Mouse (Mus musculus) kidney, embryonic 15.5 days (tissue): ENCODE data around the gene Hsd17b2. TPM values are rescaled to one million over a fixed set of nuclear protein-coding genes. Genes with fewer than 3 reads are reported as not detected.
A peak's percentile ranks its signal among the peaks of the same experiment; 100 is the strongest.

Source experiments
- ATAC-seq: fragments of 200-750 bp; cut with Nextera tagmentation; replicated peaks from 2 replicates; pipeline ENCODE4 v1.8.0; 2017; ENCODE audit warnings: moderate TSS enrichment; ENCODE audit not compliant: low FRiP score
- H3K27ac ChIP-seq: fragments of 300-500 bp; sonication (generic); 2 replicates; pipeline ENCODE4 v1.5.1; 2015; ENCODE audit warnings: mild to moderate bottlenecking, inconsistent platforms
- H3K27me3 ChIP-seq: fragments of 300-500 bp; sonication (generic); 2 replicates; pipeline ENCODE4 v1.6.1; 2015; ENCODE audit warnings: inconsistent platforms
- H3K36me3 ChIP-seq: fragments of 300-500 bp; sonication (generic); 2 replicates; pipeline ENCODE4 v1.6.1; 2015; ENCODE audit warnings: inconsistent platforms
- H3K4me1 ChIP-seq: fragments of 300-500 bp; sonication (generic); 2 replicates; pipeline ENCODE4 v1.6.1; 2015; ENCODE audit warnings: inconsistent platforms
- H3K4me2 ChIP-seq: fragments of 300-500 bp; sonication (generic); 2 replicates; pipeline ENCODE4 v1.6.1; 2015; ENCODE audit warnings: moderate library complexity, mild to moderate bottlenecking, inconsistent platforms
- H3K4me3 ChIP-seq: fragments of 300-500 bp; sonication (generic); replicated peaks from 2 replicates; pipeline ENCODE4 v1.5.1; 2015; ENCODE audit warnings: mild to moderate bottlenecking, inconsistent platforms
- H3K9ac ChIP-seq: fragments of 300-500 bp; sonication (generic); 2 replicates; pipeline ENCODE4 v1.6.1; 2015; ENCODE audit warnings: mild to moderate bottlenecking, inconsistent platforms
- H3K9me3 ChIP-seq: fragments of 300-500 bp; sonication (generic); replicated peaks from 2 replicates; pipeline ENCODE4 v1.6.1; 2016; ENCODE audit warnings: inconsistent platforms
- WGBS: fragments of 180-500 bp; shearing (Covaris S2); methylation state at CpG from one replicate; pipeline ENCODE4 v1.1.7; 2015; ENCODE audit warnings: mixed read lengths; 5-methylcytosine and 5-hydroxymethylcytosine counted together
- polyA plus RNA-seq: library from polyadenylated mRNA; unstranded; fragments of >200 nt; fragmentation: Nextera tagmentation; extraction: Ambion mirVana; gene quantifications from 2 replicates; pipeline ENCODE4 v1.2.1, GENCODE M21; 2015

Hsd17b2 gene
- polyA plus RNA-seq, result 2.2 and 2.6 TPM in 2 replicates

DNA sequence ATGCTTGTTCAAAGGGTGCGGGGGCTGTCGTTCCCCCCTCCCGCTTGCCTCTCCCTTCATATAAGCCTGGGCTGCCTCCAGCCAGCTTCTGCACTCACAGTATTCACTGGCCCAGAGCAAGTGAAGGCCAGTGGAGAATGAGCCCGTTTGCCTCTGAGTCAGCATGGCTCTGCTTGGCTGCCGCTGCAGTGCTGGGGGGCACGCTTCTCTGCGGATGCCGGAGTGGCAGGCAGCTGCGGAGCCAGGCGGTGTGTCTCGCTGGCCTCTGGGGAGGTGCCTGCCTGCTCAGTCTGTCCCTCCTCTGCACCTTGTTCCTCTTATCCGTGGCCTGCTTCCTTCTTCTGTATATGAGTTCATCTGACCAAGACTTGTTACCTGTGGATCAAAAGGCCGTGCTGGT, at the start of gene Hsd17b2:
Gene Hsd17b2 (plus strand): TSS at position 46 of the 400 bp plus-strand sequence.
- Histone ChIP-seq H3K36me3 (no peaks in the 10 kb centered on the region), H3K27ac (no peak within 1 kb of the TSS), H3K27me3 (no peaks in the 10 kb centered on the region), H3K4me2 (no peak within 1 kb of the TSS), H3K9ac (no peak within 1 kb of the TSS), H3K4me3 (no peak within 1 kb of the TSS), H3K4me1 (peaks cover 6% of the 10 kb centered on the region), H3K9me3 (no peaks in the 10 kb centered on the region)
- ATAC-seq, result peak; percentile 65
- 46% methylated on average over 13 of the region's 13 CpGs for WGBS

- WGBS, result 97% methylated on average over 1 of the region's 1 CpGs
- H3K27me3 ChIP-seq, result no peaks in the 10 kb centered on the region
- no peak overlapping the region for H3K4me2 ChIP-seq
- H3K4me1 ChIP-seq, result no peaks in the 10 kb centered on the region
- no peak overlapping the region for H3K9ac ChIP-seq
- H3K9me3 ChIP-seq, result no peaks in the 10 kb centered on the region; the same call in 1 of the 2 replicates
- ATAC-seq, result no peak
- no peaks in the 10 kb centered on the region for H3K36me3 ChIP-seq
- no peak overlapping the region for H3K4me3 ChIP-seq
- H3K27ac ChIP-seq, result no peak overlapping the region
These were observed 49.4 kb upstream of the Hsd17b2 start for GRCm38 (mm10) chr8:117652318-117652717.

DNA sequence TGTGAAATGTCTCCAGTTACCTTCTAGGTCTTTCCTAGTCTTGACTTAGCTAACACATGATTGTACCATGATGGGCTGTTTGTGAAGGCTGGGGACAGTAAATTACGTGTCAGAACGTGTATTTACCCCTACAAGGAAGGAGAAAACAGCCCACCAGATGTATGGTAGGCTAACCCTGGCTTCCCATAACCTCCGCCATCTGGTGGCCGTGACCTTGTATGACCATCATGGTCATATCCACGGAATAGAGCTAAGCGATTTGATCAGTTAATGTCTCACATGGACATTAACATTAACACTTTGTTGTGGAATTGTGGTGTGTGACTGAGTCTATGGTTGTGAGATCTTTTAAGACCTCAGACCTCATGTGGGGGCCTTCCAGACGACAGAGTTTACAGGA, 42.7 kb upstream of the Hsd17b2 start:
- ATAC-seq, result 0 out of 2 replicates have a peak, but pooled peaks have one; percentile 22
- H3K4me3 ChIP-seq, result no peak overlapping the region

GRCm38 (mm10) chr8:117660358-117661031, 41.2 kb upstream of the Hsd17b2 start:
- Histone ChIP-seq H3K27me3 (no peaks in the 10 kb centered on the region), H3K4me1 (peaks cover 8% of the 10 kb centered on the region), H3K4me3 (no peak overlapping the region), H3K9ac (no peak overlapping the region), H3K4me2 (0 out of 2 replicates have a peak overlapping the region, but pooled peaks have one; percentile 29), H3K27ac (no peak overlapping the region), H3K36me3 (no peaks in the 10 kb centered on the region), H3K9me3 (no peaks in the 10 kb centered on the region)
- 24% methylated on average over 11 of the region's 11 CpGs for WGBS
- ATAC-seq, result 0 out of 2 replicates have a peak, but pooled peaks have one; percentile 25

More for the DNA sequence above, 42.7 kb upstream of the Hsd17b2 start:
- 69% methylated on average over 7 of the region's 7 CpGs for WGBS
- H3K4me2 ChIP-seq, result no peak overlapping the region
- no peak overlapping the region for H3K9ac ChIP-seq
- no peak overlapping the region for H3K27ac ChIP-seq
- H3K36me3 ChIP-seq, result no peaks in the 10 kb centered on the region
- H3K4me1 ChIP-seq, result peaks cover 8% of the 10 kb centered on the region
- no peaks in the 10 kb centered on the region for H3K9me3 ChIP-seq
- no peaks in the 10 kb centered on the region for H3K27me3 ChIP-seq

DNA sequence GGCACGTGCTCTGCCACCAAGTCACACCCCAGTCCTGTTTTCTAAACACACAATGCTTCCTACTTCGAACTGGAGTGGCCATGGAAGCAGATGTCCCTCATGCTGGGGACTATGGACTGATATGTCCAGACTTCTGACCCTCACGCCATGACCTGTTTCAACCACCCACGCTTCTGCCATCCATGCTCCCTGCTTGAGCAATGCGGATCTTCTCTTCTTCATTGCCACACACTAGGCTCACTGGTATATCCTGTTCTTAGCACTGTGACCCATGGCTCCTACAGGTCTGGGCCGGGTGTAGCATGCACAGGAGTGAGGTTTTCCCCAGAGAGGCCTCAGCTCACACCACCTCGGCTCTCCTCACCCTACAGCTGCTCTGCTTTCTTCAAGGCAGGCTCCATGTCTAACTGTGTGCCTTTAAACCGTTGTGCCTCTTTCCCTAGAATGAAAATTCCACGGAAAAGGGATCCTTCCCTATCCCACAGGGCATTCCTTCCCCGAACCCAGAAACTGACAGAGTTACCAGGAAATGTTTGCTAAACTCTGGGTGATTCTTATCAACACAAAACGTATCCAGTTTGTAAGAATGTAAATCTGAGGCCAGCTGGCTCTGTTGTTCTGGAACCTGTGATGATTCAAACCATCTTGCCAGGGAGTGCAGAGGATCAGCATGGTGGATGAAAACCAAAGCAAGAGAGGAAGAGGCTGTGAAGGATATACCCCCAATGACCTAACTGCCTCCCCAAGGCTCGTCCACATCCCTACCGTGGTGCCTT, 34.2 kb upstream of the Hsd17b2 start:
- no peak for ATAC-seq
- 77% methylated on average over 13 of the region's 13 CpGs for WGBS

GRCm38 (mm10) chr8:117670461-117670860, 31.2 kb upstream of the Hsd17b2 start:
- H3K27ac ChIP-seq, result no peak overlapping the region
- WGBS, result 2% methylated on average over 11 of the region's 11 CpGs
- no peak overlapping the region for H3K9ac ChIP-seq
- H3K4me3 ChIP-seq, result no peak overlapping the region
- H3K36me3 ChIP-seq, result no peaks in the 10 kb centered on the region
- no peaks in the 10 kb centered on the region for H3K9me3 ChIP-seq
- H3K4me1 ChIP-seq, result peaks cover 19% of the 10 kb centered on the region; the same call in 1 of the 2 replicates
- H3K4me2 ChIP-seq, result peak overlapping the region; percentile 27
- ATAC-seq, result no peak; the same call in 1 of the 2 replicates
- peaks cover 21% of the 10 kb centered on the region for H3K27me3 ChIP-seq

More for the DNA sequence above, 34.2 kb upstream of the Hsd17b2 start:
- Histone ChIP-seq H3K27ac (no peak overlapping the region), H3K27me3 (peaks cover 21% of the 10 kb centered on the region), H3K9me3 (no peaks in the 10 kb centered on the region), H3K36me3 (no peaks in the 10 kb centered on the region), H3K4me2 (no peak overlapping the region), H3K4me3 (no peak overlapping the region), H3K4me1 (peaks cover 10% of the 10 kb centered on the region; the same call in 1 of the 2 replicates), H3K9ac (no peak overlapping the region)

DNA sequence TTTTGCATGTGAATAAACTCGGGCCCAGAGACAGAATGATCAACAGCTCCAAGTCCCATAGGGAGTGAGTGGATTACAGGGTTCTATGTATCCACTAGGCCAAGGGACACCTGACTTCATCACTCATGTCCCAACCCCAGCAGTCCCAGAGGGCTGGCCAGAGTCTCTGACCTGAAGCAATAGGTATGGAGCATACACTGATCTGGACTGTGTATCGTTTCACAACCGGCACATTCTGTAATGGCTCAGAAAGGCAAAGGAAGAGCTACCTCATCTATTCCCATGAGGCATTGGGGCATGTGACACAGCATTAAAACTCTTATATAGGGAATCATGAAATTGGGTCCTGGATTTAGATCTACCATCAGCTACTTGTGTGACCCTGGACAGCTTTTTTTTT, 29.1 kb upstream of the Hsd17b2 start:
- H3K4me2 ChIP-seq, result no peak overlapping the region
- 87% methylated on average over 3 of the region's 3 CpGs for WGBS
- H3K4me3 ChIP-seq, result no peak overlapping the region
- peaks cover 19% of the 10 kb centered on the region; the same call in 1 of the 2 replicates for H3K4me1 ChIP-seq
- no peaks in the 10 kb centered on the region for H3K9me3 ChIP-seq
- H3K36me3 ChIP-seq, result no peaks in the 10 kb centered on the region
- no peak overlapping the region for H3K9ac ChIP-seq
- H3K27me3 ChIP-seq, result peaks cover 21% of the 10 kb centered on the region
- no peak overlapping the region for H3K27ac ChIP-seq
- no peak for ATAC-seq

GRCm38 (mm10) chr8:117673430-117673830, 28.3 kb upstream of the Hsd17b2 start, which contains the start of gene Sdr42e1:
Gene Sdr42e1 (minus strand): TSS chr8:117673689.
- H3K4me3 ChIP-seq, result peak within 1 kb of the TSS; percentile 61
- no peak for ATAC-seq
- peaks cover 20% of the 10 kb centered on the region for H3K27me3 ChIP-seq
- H3K27ac ChIP-seq, result no peak within 1 kb of the TSS
- H3K9me3 ChIP-seq, result no peaks in the 10 kb centered on the region
- H3K4me1 ChIP-seq, result peaks cover 19% of the 10 kb centered on the region; the same call in 1 of the 2 replicates
- 7% methylated on average over 17 of the region's 17 CpGs for WGBS
- H3K36me3 ChIP-seq, result no peaks in the 10 kb centered on the region
- peak within 1 kb of the TSS; percentile 92 for H3K4me2 ChIP-seq
- H3K9ac ChIP-seq, result peak within 1 kb of the TSS; percentile 62

DNA sequence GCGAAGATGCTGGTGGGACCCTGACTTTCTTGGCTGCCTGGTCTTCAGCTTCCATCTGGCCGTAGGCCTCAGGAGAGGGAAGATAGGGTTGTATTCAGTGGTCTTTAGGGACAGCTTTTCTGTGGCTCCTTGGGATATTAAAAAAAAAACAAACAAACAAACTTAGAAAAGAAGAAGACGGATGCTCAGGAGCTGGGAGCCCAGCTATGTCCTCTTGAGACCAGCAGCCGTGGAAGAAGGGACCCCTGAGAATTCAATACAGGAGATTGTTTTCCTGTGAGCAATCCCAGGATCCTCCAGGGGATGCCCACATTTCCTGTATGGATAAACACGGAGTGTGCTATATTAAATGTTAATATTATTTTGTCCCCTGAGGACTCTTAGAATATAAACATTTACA, 26.5 kb upstream of the Hsd17b2 start:
- Histone ChIP-seq H3K4me2 (no peak overlapping the region), H3K27me3 (peaks cover 6% of the 10 kb centered on the region; the same call in 1 of the 2 replicates), H3K4me1 (peaks cover 17% of the 10 kb centered on the region; the same call in 1 of the 2 replicates), H3K9ac (no peak overlapping the region), H3K9me3 (no peaks in the 10 kb centered on the region), H3K4me3 (no peak overlapping the region), H3K27ac (no peak overlapping the region), H3K36me3 (no peaks in the 10 kb centered on the region)
- no peak for ATAC-seq
- 79% methylated on average over 5 of the region's 5 CpGs for WGBS

DNA sequence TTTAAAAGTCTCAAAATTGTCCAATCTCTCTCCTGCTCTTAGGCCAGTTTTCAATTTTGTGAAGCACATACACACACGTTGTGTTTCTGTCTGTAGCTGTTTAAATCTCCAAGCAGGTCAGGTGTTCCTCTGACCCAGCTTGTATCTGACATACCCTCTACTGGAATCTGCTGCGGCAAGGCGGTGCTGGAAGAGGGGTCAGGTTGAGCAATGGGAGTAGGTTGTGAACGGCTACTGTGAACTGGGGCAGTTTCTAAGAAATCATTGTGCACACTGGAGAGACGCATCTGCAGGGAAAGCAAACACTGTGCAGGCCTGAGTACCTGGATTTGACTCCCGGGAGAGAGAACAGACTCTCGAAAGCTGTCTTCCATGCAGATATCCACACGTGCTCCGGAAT, 25.2 kb upstream of the Hsd17b2 start:
- Histone ChIP-seq H3K4me2 (no peak overlapping the region), H3K4me1 (0 out of 2 replicates have a peak, but pooled peaks cover 8% of the 10 kb centered on the region), H3K36me3 (no peaks in the 10 kb centered on the region), H3K27ac (no peak overlapping the region), H3K9me3 (no peaks in the 10 kb centered on the region), H3K9ac (no peak overlapping the region), H3K4me3 (no peak overlapping the region), H3K27me3 (no peaks in the 10 kb centered on the region)
- WGBS, result 73% methylated on average over 9 of the region's 9 CpGs
- no peak for ATAC-seq

- WGBS, result 68% methylated on average over 8 of the region's 8 CpGs
- no peaks in the 10 kb centered on the region for H3K27me3 ChIP-seq
These were observed 24.7 kb upstream of the Hsd17b2 start for GRCm38 (mm10) chr8:117677011-117677410.

DNA sequence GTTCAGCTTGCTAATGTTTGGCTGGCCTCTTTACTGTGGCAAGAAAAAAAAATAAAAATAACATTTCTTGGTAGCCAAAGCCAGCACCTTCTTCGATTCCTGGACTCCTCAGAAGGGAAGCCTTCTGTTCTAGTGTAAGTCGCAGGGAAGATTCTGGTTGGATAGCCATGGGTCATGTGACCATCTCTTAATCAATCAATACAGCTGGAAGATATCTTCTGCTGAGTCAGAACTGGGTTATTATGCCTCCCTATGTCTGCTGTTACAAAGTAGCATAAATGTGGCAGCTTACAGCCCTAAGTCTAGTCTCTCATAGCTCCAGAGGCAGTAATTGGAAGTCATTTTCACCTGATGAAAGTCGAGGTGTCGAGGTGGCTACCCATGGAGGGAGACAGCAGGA, 23.1 kb upstream of the Hsd17b2 start:
- no peak for ATAC-seq

More at GRCm38 (mm10) chr8:117677011-117677410, 24.7 kb upstream of the Hsd17b2 start:
- Histone ChIP-seq H3K4me3 (no peak overlapping the region), H3K27ac (no peak overlapping the region), H3K9ac (no peak overlapping the region), H3K4me1 (0 out of 2 replicates have a peak, but pooled peaks cover 8% of the 10 kb centered on the region), H3K36me3 (no peaks in the 10 kb centered on the region), H3K9me3 (no peaks in the 10 kb centered on the region), H3K4me2 (no peak overlapping the region)
- no peak for ATAC-seq

More for the DNA sequence above, 23.1 kb upstream of the Hsd17b2 start:
- Histone ChIP-seq H3K9me3 (no peaks in the 10 kb centered on the region), H3K27ac (no peak overlapping the region), H3K4me3 (no peak overlapping the region), H3K9ac (no peak overlapping the region), H3K4me2 (no peak overlapping the region), H3K36me3 (no peaks in the 10 kb centered on the region), H3K4me1 (peaks cover 6% of the 10 kb centered on the region; the same call in 1 of the 2 replicates), H3K27me3 (no peaks in the 10 kb centered on the region)
- WGBS, result 76% methylated on average over 4 of the region's 4 CpGs
